Mouse (Mus musculus) thymus, postnatal 10 days (tissue): ENCODE data around the gene Ski.

Experiments used
- DNase-seq, 2 experiments: peaks; one replicate each; pipeline ENCODE4 v3.0.0; 2021; ENCODE audit warnings: low spot score in 2 of 2

Ski gene

DNA sequence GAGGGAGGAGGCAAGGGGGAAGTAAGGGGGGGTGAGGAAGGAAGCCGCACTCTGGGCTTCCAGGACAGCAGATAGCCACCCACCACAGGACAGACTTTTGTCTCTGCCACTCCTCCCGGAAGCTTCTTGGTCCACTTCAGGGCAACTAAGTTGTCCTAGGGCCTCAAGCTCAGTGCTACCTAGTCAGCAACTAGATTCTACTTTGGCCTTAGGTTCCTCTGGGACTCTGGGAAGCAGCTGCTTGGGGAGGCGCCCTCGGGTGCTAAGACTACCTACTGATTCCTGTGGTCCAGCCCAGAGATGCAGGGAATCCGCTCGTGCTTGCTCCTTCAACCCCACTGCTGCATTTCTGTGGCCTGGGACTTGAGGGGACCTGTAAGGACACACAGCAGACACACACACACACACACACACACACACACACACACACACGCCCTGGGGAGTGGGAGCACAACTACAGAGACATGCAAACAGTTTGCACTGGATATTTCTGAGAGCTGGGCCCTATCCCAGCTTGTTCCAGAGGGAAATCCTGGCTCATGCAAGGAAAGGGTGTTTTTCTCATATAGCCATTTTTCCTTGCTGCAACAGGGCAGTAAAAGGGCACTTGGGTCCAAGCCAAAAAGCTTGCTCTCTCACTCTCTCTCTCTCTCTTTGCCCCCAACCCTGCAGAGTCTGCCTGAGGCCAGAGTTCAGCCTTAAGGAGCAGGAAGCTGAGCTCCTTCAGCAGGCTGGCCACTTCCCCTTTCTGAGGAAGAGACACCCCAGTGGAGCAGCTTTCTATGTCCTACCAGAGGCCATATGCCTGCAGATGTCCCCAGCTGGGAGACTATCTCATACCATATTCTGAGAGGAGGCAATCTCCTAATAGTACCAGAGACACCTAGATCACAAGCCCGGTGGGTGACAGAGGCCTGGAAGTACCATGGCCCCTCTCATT is 12.2 kb upstream of the Ski start:
- DNase-seq, result no peak

DNA sequence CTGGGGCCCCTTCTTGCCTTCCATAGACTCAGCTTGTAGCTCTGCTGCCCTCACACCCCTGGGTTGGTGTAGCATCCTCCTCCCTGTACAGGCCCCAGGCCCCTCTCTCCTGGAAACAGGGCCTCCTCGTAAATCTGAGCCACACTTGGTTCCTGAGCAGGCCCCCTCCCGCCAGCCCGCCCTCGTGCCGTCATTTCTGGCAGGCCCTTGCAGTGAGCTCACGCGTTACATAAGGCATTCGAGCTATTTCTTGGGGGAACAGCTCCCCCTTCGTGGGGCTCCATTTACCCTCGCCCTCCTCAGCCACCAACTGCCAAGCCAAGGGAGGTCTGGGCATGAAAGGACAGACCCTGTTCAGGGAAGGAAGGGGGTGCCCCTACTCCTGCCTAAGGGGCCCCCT is 11.5 kb upstream of the Ski start:
- DNase-seq, result no peak

DNA sequence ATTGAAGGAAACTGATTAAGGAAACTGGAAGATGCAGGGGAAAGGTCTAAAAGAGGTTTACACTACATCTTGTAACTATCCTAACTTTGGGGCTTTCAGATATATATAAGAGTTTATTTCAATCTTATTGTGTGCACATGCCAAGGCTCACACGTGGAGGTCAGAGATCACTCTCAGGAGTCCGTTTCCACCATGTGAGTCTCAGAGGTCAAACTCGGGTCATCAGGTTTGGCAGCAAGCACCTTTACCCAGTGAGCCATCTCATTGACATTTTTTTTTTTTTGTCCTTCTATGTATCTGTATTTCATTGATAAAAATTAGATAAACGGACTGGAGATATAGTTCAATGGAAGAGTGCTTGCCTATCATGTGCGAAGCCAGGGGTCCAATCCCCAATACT is 6.1 kb upstream of the Ski start:
- DNase-seq, result no peak

DNA sequence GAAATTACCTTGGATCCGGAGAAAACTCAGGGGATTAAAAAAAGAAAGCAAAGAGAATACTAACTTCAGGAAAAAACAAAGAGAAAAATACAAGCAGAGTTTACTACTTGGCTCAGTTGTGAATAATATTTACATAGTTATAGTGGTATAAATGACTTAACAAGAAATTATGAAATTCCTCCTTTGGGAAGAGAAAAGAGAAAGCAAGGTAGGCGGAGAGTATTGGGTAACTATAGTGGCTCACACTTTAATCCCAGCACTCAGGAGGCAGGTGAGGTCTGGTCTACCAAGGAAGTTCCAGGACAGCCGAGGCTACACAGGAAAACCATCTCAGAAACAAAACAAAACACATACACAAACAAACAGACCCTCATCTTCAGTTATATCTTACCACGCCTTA is 5.6 kb upstream of the Ski start:
- DNase-seq, result no peak

DNA sequence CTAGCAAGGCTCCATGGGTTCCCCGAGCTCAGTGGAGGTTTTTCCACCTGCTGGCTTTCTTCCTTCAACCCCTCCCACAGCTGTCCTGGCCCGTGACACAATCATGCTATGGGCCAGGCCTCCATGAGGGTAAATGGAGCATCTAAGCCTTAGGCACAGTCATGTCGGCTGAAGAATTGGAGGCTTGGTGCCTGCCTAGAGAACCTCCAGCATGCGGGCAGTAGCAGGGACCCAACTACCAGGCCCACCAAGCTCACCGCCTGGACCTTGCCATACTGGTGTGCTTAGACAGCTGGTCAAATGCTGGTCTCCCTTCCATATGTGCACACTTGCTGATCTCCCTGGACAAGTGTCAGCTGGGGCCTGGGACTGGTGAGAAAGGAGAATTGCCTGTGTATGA is 3.5 kb upstream of the Ski start:
- no peak for DNase-seq

DNA sequence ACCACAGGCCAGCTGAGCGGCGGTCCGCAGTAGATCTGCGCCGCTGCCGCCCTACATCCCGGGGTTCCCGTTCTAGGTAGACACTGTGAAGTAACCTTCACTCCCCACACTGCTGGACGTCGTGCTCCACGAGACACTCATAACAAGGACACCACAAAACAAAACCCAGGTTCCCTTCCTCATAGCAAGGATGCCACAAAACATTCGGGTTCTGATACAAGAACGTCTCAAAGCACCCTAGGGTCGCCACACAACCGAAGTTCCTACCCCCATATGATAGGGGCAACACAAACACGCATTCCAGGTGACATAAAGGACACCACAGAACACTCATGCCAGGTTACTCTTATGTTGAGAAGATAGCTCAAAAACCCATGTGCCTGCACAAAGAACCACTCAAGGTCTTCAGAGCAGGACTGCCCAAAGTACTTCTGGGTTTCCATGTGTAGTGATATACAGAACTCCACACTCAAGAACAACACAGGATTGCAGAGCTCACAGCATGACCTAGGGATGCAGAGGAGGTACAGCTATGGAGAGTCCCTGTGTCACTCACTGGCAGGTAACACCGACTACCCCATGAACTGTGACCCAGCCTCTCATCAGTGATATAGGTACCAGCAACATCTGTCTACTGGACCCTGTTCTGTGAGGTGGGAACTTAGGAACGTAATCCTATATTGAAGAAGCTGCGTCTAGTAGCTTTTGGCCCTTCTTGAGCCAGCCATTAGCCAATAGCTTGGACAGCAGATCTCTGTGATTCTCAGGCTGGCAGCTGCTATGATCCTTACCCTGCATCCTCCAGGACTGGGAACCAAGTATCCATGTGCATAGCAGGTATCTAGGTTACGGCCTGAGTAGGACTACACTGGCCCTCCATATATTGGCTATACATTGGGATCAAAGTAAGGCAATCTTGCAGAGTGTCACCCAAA is 1.5 kb upstream of the Ski start:
- no peak for DNase-seq

DNA sequence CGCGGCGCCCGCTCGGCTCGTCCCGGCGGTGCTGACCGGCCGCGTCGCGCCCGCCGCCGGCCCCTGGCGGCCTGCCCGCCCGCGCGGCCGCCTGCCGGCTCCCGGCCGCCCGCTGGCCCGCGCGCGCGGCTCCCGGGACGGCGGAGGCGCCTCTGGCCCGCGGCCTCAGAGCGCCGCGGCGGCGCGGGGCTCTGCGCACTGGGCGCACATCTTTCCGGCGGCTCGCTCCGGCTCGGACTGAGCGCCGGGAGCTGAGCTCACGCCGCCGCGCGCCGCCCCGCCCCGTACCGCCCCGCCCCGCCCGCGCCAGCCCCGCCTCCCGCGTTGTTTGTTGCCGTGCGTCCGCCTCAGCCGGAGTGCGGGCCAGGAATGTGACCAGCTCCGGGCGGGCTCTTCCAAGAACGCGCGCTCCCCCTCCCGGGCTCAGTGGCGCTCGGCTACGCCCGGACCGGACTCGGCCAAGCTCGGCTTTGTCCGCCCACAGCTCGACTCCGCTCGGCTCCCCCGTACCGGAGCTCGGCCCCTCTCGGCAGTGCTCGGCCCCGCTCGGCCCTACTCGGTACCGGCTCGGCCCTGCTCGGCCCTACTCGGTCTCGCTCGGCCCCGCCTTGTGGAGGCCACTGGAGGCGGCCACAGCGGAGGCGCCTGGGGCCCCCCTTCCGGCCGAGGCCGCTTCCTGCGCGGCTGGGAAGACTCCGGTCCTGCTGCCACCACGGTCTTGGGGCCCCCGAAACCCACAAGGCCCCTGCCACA is 625 bp upstream of the Ski start:
- DNase-seq, result peak; percentile 94 to 99

DNA sequence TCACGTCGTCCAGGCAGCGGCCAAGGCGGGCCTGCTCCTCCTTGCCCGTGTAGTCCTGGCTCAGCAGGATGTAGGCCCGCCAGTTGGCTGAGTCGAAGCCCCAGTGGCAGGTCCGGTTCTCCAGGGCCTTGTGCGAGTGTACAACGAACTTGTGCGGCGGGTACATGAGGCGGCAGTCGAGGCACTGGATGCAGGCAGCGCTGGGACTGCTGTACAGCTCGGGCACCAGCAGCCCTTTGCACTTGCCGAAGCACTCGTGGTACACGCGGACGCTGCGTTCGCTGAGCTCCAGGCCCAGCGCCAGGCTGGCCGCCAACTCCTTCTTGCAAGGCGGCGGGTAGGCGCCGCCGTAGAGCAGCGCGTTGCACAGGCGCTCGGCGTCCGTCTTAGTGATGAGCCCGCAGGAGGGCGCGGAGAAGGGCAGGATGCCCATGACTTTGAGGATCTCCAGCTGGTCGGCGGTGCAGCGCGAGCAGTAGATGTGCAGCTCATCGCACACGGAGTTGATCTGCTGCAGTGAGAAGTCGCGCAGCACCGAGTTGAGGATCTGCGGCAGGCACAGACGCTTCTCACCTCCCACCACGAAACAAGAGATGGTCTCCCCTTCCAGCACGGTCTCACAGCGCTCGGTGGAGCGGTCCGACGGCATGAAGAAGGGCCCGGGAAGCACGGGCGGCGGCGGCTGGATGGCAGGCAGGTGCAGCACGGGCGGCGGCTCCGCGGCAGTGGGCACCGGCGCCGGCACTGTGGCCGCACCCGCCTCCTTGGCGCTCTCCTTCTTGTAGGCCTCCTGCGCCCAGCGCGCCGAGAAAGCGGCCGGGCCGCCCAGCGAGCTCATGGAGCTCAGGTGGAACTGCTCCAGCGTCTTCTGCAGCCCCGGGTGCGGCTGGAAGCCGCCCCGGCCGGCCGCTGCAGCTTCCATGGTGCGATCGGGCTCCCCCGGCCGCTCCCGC is 517 bp downstream of the Ski start:
- peak; percentile 32 to 52 for DNase-seq

DNA sequence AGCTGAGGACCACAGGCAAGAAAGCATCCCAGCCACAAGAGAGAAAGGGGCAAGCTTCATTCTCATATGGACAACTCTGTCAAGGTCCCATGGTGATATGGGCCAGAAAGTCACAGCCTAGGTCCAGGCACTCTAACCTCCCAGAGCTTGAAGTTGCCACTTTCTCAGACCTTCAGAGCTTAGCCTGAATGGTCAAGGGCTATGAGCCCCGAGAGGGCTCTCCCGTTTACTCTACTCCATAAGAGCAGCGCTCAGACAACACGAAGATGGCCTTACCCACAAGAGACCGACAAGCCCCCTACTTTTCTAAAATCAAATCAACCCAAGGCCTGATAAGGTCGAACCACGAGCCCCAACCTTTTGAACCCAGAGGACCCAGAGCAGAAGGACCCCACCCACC is 1.3 kb downstream of the Ski start:
- no peak for DNase-seq

DNA sequence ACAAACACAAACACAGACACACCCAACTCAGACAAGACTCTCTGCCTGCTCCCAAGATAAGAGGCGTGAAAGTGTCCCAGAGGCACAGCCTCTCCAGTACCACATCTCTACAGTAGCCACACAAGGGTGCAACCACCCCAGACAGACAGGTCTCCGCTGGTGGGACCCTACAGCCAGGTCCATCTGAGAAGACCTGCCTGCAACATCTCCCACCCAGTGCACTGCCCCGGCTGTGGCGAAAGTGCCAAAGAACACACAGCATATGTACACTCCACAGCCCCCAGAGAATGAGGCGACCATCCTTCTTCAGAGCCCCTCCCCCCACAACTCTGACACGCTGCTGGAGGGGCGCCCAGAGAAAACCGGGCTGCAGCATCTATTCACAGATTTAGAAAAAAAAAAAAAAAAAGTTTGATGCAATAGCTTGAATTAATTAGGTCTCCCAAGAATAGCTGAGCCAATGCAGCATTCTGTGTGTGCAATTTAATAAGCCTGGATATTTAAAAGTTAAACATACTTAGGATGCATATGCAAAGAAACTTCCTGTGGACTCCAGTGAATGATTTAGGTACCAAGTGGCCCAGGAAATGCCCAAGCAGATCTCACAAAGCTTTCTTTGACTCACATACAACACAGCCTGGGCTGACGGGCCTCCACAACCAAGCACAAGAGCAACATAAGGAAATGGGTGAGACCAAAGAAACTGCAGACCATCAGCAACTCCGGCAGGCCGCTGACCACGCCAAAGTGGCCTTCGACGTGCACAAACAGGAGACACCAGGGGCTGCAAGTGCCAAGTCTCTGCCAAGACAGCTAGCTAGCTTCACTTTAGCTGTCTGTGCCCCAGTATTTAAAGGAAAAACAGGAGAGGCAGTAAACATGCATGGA is 1.9 kb downstream of the Ski start:
- no peak for DNase-seq

DNA sequence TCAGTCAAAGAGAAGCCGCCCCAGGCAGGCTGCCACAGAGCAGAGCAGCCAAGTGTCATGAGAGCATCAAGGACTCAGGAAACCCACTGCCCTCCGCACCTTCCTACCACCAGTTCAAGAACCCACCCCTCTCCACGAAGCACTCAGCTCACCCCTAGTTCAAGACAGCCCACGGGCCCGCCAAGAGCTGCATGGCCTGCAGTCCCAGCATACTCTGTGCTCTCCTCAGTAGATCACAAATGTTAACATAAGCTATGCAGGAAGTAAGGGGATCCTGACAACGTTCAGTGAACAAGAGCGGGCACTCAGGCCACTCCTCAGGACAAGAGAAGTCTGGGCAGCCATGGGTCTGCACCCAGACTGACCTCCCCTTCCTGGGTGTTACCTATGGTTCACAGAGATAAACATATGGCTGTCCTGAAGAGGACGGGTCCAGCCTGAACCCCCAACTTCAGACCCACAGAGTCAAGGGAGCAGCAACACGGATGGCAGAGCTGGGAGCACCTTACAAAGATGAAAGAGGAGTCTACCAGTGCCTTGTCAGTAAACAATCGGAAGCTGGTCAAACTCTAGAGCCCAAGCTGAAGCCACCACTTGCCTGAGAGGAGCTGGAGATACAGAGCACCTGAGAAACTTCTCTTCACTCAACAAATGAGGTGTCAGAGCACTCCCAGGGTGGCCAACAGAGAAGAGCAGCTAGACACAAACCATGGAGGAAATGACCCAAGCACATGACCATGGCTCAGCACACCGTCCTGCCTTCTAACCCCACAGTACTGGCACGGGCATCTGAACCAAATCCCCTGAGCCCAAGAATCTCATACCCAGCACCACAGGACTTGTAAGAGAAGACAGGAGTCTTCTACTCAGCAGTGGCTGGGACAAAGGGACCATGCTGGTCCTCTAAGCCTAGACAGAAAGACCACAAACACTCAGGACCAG is 2.9 kb downstream of the Ski start:
- no peak for DNase-seq

DNA sequence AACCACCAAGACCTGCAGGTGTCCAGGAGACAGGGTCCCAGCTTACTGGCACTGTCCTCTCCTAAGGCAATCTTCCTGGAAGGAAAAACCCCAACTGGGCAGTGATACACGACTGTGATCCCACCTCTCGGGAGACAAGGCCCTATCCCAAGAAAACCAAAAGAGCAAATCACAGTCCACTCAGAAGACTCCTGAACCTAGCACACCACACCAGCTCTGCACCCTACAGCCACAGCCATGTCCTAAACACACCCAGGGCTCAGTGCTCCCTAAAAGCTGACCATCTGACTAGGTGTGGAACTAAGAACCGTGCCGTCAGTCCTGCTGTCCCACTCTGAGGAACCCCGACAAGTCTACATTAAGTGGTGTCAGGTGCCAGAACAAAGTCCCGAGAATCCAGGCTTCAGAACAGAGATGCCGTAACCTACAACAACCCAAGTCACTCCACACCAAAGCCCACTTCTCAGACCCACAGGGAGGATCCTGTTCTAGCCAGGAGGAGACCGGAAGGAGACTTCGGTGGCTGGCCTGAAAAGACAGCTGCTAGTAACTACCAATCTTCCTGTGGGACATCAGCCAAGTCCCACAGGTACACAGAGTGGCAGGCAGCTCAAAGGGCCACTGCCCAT is 4.2 kb downstream of the Ski start:
- no peak for DNase-seq

DNA sequence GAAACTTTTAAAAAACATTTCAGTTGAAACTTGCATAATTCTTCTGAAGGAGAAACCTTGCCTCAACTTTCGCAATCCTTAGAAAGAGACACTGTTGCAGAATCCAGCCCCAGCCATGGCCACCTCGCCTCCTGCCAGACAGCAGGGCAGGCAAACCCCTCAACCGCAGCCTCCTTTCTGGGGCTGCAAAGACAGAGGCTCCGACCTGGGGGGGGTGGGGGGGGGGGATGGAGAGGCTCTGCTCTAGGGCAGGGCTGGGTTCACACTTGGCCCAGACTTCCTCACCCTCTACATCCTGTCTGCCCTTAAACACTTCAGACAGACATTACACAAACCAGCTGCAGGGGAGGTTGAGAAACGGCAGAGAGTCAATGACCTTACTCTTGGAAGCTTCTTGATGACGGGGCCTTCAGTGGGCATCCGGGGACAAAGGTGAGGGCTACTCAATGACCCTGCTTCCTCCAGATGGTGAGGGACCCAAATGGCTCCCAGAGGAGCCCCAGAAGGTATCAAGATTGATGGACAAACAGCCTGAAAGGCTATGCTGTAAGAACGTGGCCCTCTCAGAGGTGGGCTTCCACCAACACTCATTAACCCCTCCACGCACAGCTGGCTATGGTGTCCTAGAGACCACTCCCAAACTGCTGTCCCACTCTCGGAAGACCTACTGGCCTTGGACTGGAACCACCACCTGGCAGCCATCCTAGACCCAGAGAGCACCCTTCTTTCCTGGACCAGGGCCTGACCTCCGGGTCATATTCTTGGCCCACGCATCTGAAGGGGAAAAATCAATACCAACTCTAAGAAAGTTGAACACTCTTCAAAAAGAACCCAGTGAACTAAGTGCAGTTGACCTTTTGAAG is 4.9 kb downstream of the Ski start:
- peak; percentile 34 to 41 for DNase-seq

DNA sequence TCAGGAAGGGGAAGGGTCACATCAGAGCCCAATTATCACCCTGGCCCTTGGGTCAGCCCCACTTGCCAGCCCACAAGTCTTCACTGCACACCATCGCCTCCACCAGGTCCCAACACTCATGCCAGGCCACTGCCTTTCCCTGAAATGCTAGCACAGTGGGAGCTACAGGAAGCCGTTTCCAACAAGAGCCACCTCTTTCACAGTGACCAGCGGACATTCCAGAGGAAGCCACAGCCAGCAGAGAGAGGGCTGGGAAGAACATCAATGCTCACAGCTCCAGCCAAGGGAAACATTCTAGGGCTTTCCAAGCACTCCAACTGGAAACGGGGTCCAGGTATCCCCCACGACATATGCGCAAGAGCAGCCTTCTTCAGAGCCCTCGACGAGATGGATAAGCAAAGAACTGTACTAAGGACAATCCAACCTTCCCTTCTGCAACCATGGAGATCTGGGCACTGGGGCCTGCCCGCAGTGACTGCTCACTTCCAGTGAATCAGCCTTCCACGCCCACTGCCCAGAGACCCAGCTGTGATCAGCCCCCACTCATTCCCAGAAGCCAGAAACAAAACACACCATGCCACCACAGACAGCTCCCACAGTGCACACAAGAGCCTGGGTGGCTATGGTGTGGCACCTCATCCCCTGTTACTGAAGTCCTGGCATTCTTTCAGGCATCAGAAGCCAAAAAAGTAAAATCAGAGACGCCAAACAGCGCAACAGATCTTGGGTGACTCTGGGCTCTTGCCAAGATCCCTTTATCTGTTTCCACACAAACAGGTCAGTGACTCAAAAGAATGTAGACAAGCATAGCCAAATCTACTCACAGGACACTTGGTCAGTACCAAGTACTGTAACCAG is 6.4 kb downstream of the Ski start:
- DNase-seq, result no peak

DNA sequence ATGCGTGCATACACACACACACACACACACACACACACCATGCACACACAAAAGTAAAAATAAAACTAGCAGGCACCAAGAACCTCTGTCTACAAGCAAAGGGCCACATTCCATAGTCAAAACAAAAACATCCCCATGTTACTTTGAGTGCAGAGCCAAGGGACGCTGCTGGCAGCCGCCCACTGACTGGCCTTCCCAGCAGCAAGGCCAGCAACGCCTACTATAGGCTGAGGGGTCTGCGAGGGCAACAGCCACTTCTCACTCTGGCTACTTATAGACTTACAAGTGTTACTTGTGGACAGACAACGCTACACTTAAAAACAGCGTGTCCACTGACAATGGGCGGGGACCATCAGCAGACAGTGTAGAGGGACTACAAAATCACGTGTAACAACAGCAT is 7.2 kb downstream of the Ski start:
- DNase-seq, result no peak

DNA sequence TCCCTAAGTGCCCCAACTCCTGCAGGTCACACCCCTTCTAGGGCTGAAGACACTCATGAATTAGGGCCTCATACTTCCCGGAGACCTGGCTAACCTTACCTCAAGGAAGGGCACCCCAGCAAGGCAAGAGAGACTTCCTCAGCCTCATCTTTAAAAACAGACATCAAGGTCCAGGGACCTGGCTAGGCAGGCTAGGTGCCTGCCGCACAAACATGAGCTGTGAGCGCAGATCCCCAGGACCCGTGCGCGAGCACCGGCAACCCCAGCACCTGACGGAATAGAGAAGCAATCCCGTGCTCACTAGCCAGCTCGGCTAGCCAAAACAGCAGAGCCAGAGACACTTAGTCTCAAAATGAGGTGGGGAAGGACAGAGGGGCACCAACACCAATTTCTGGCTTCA is 7.6 kb downstream of the Ski start:
- no peak for DNase-seq
